Mouse (Mus musculus): ENCODE data around the gene Gm11032. TPM values are rescaled to one million over a fixed set of nuclear protein-coding genes. Genes with fewer than 3 reads are reported as not detected.
A peak's percentile ranks its signal among the peaks of the same experiment; 100 is the strongest.

The Gm11032 gene
- polyA plus RNA-seq, 1 experiment = not detected

- TF ChIP-seq POLR2A (IDR thresholded peaks at IDR 0.05; ENCODE audit: insufficient read depth, low read length) (no peak), CTCF (IDR thresholded peaks at IDR 0.05; ENCODE audit: low read depth, low read length) (no peak), EP300 (IDR thresholded peaks at IDR 0.05; ENCODE audit: insufficient read depth, low read depth, low read length) (no peak)
- Histone ChIP-seq H3K27ac (ENCODE audit: insufficient read depth, low read length) (no peak overlapping the region), H3K4me3 (ENCODE audit: low read depth, low read length) (no peak overlapping the region), H3K4me1 (ENCODE audit: control insufficient read depth, insufficient read depth, low read length) (peaks cover 8% of the 10 kb centered on the region), H3K9ac (ENCODE audit: low read depth, poor library complexity, severe bottlenecking) (no peak overlapping the region), H3K9me3 (replicated peaks; ENCODE audit: control insufficient read depth, insufficient read depth, low read length, poor library complexity, severe bottlenecking) (no peaks in the 10 kb centered on the region), H3K27me3 (ENCODE audit: control insufficient read depth, insufficient read depth, low read length, poor library complexity, severe bottlenecking) (no peaks in the 10 kb centered on the region; the same call in 1 of the 2 replicates), H3K36me3 (ENCODE audit: control insufficient read depth, insufficient read depth, low read length, poor library complexity, severe bottlenecking) (no peaks in the 10 kb centered on the region)
Measured at GRCm38 (mm10) chr11:4633420-4633819, 13.6 kb downstream of the Gm11032 start.

- Histone ChIP-seq H3K9me3 (replicated peaks; ENCODE audit: control insufficient read depth, insufficient read depth, low read length, poor library complexity, severe bottlenecking) (no peaks in the 10 kb centered on the region), H3K27me3 (ENCODE audit: control insufficient read depth, insufficient read depth, low read length, poor library complexity, severe bottlenecking) (no peaks in the 10 kb centered on the region; the same call in 1 of the 2 replicates), H3K27ac (ENCODE audit: insufficient read depth, low read length) (no peak overlapping the region), H3K9ac (ENCODE audit: low read depth, poor library complexity, severe bottlenecking) (no peak overlapping the region), H3K4me1 (ENCODE audit: control insufficient read depth, insufficient read depth, low read length) (peaks cover 7% of the 10 kb centered on the region), H3K36me3 (ENCODE audit: control insufficient read depth, insufficient read depth, low read length, poor library complexity, severe bottlenecking) (no peaks in the 10 kb centered on the region), H3K4me3 (ENCODE audit: low read depth, low read length) (no peak overlapping the region)
- TF ChIP-seq EP300 (IDR thresholded peaks at IDR 0.05; ENCODE audit: insufficient read depth, low read depth, low read length) (no peak), CTCF (IDR thresholded peaks at IDR 0.05; ENCODE audit: low read depth, low read length) (no peak), POLR2A (IDR thresholded peaks at IDR 0.05; ENCODE audit: insufficient read depth, low read length) (no peak)
Measured at GRCm38 (mm10) chr11:4634395-4634794, 14.5 kb downstream of the Gm11032 start.

GRCm38 (mm10) chr11:4636782-4637342 is 17.0 kb downstream of the Gm11032 start:
- Histone ChIP-seq H3K4me3 (ENCODE audit: low read depth, low read length) (no peak overlapping the region), H3K27me3 (ENCODE audit: control insufficient read depth, insufficient read depth, low read length, poor library complexity, severe bottlenecking) (no peaks in the 10 kb centered on the region), H3K4me1 (ENCODE audit: control insufficient read depth, insufficient read depth, low read length) (peaks cover 1% of the 10 kb centered on the region), H3K9ac (ENCODE audit: low read depth, poor library complexity, severe bottlenecking) (peak overlapping the region; percentile 77), H3K9me3 (replicated peaks; ENCODE audit: control insufficient read depth, insufficient read depth, low read length, poor library complexity, severe bottlenecking) (no peaks in the 10 kb centered on the region), H3K36me3 (ENCODE audit: control insufficient read depth, insufficient read depth, low read length, poor library complexity, severe bottlenecking) (0 out of 2 replicates have a peak, but pooled peaks cover 2% of the 10 kb centered on the region), H3K27ac (ENCODE audit: insufficient read depth, low read length) (peak overlapping the region; percentile 91)
- TF ChIP-seq POLR2A (IDR thresholded peaks at IDR 0.05; ENCODE audit: insufficient read depth, low read length) = no peak
- TF ChIP-seq CTCF (IDR thresholded peaks at IDR 0.05; ENCODE audit: low read depth, low read length) = no peak
- no peak for TF ChIP-seq EP300 (IDR thresholded peaks at IDR 0.05; ENCODE audit: insufficient read depth, low read depth, low read length)

GRCm38 (mm10) chr11:4637534-4638234 is 17.8 kb downstream of the Gm11032 start, which contains the start of gene Ascc2:
Gene Ascc2 (plus strand): TSS chr11:4637747.
- peaks cover 1% of the 10 kb centered on the region for H3K4me1 ChIP-seq (ENCODE audit: control insufficient read depth, insufficient read depth, low read length)
- peak within 1 kb of the TSS; percentile 91 for H3K27ac ChIP-seq (ENCODE audit: insufficient read depth, low read length)
- peak within 1 kb of the TSS; percentile 71 for H3K4me3 ChIP-seq (ENCODE audit: low read depth, low read length)
- peak within 1 kb of the TSS; percentile 77 for H3K9ac ChIP-seq (ENCODE audit: low read depth, poor library complexity, severe bottlenecking)
- no peaks in the 10 kb centered on the region for H3K9me3 ChIP-seq (replicated peaks; ENCODE audit: control insufficient read depth, insufficient read depth, low read length, poor library complexity, severe bottlenecking)
- TF ChIP-seq EP300 (IDR thresholded peaks at IDR 0.05; ENCODE audit: insufficient read depth, low read depth, low read length) = 0 out of 2 replicates have a peak, but pooled peaks have one; percentile 44
- TF ChIP-seq CTCF (IDR thresholded peaks at IDR 0.05; ENCODE audit: low read depth, low read length) = no peak
- TF ChIP-seq POLR2A (IDR thresholded peaks at IDR 0.05; ENCODE audit: insufficient read depth, low read length) = peak; percentile 75
- H3K36me3 ChIP-seq (ENCODE audit: control insufficient read depth, insufficient read depth, low read length, poor library complexity, severe bottlenecking) = 0 out of 2 replicates have a peak, but pooled peaks cover 2% of the 10 kb centered on the region
- H3K27me3 ChIP-seq (ENCODE audit: control insufficient read depth, insufficient read depth, low read length, poor library complexity, severe bottlenecking) = no peaks in the 10 kb centered on the region

- H3K9ac ChIP-seq (ENCODE audit: low read depth, poor library complexity, severe bottlenecking) = peak overlapping the region; percentile 77
- H3K9me3 ChIP-seq (replicated peaks; ENCODE audit: control insufficient read depth, insufficient read depth, low read length, poor library complexity, severe bottlenecking) = no peaks in the 10 kb centered on the region
- peak overlapping the region; percentile 71 for H3K4me3 ChIP-seq (ENCODE audit: low read depth, low read length)
- no peaks in the 10 kb centered on the region for H3K27me3 ChIP-seq (ENCODE audit: control insufficient read depth, insufficient read depth, low read length, poor library complexity, severe bottlenecking)
- peaks cover 1% of the 10 kb centered on the region for H3K4me1 ChIP-seq (ENCODE audit: control insufficient read depth, insufficient read depth, low read length)
- 0 out of 2 replicates have a peak, but pooled peaks cover 2% of the 10 kb centered on the region for H3K36me3 ChIP-seq (ENCODE audit: control insufficient read depth, insufficient read depth, low read length, poor library complexity, severe bottlenecking)
- no peak overlapping the region for H3K27ac ChIP-seq (ENCODE audit: insufficient read depth, low read length)
- TF ChIP-seq POLR2A (IDR thresholded peaks at IDR 0.05; ENCODE audit: insufficient read depth, low read length) (no peak), CTCF (IDR thresholded peaks at IDR 0.05; ENCODE audit: low read depth, low read length) (no peak), EP300 (IDR thresholded peaks at IDR 0.05; ENCODE audit: insufficient read depth, low read depth, low read length) (no peak)
Measured at GRCm38 (mm10) chr11:4638261-4638660, 18.4 kb downstream of the Gm11032 start.

GRCm38 (mm10) chr11:4641185-4641584 is 21.3 kb downstream of the Gm11032 start:
- H3K36me3 ChIP-seq (ENCODE audit: control insufficient read depth, insufficient read depth, low read length, poor library complexity, severe bottlenecking) = 0 out of 2 replicates have a peak, but pooled peaks cover 2% of the 10 kb centered on the region
- H3K4me1 ChIP-seq (ENCODE audit: control insufficient read depth, insufficient read depth, low read length) = peaks cover 1% of the 10 kb centered on the region
- H3K27ac ChIP-seq (ENCODE audit: insufficient read depth, low read length) = no peak overlapping the region
- no peaks in the 10 kb centered on the region for H3K9me3 ChIP-seq (replicated peaks; ENCODE audit: control insufficient read depth, insufficient read depth, low read length, poor library complexity, severe bottlenecking)
- H3K4me3 ChIP-seq (ENCODE audit: low read depth, low read length) = no peak overlapping the region
- no peak for TF ChIP-seq EP300 (IDR thresholded peaks at IDR 0.05; ENCODE audit: insufficient read depth, low read depth, low read length)
- TF ChIP-seq CTCF (IDR thresholded peaks at IDR 0.05; ENCODE audit: low read depth, low read length) = no peak
- TF ChIP-seq POLR2A (IDR thresholded peaks at IDR 0.05; ENCODE audit: insufficient read depth, low read length) = no peak
- no peaks in the 10 kb centered on the region for H3K27me3 ChIP-seq (ENCODE audit: control insufficient read depth, insufficient read depth, low read length, poor library complexity, severe bottlenecking)
- no peak overlapping the region for H3K9ac ChIP-seq (ENCODE audit: low read depth, poor library complexity, severe bottlenecking)
